Mouse (Mus musculus): ENCODE data around the gene 2610528J11Rik.

GRCm38 (mm10) chr4:118516699-118517496 lies 9.9 kb upstream of the 2610528J11Rik start:
- no peak for TF ChIP-seq CTCF (IDR thresholded peaks at IDR 0.05; ENCODE audit: extremely low read depth, insufficient read depth, insufficient read length, insufficient replicate concordance)
- no peak for TF ChIP-seq POLR2A (IDR thresholded peaks at IDR 0.05; ENCODE audit: low read depth, low read length)
